Mouse (Mus musculus) testis, adult 2 months (tissue): ENCODE measurements around the gene Ncl. TPM values are rescaled to one million over a fixed set of nuclear protein-coding genes. Genes with fewer than 3 reads are reported as not detected.

Source experiments
- H3K27ac ChIP-seq: fragments of 200-500 bp; 2 replicates; pipeline ENCODE4 v1.5.1; 2012; ENCODE audit warnings: low read depth, low read length; ENCODE audit not compliant: control insufficient read depth, insufficient read depth
- H3K27me3 ChIP-seq: fragments of 200-500 bp; 2 replicates; pipeline ENCODE4 v1.6.1; 2012; ENCODE audit warnings: mild to moderate bottlenecking, low read length, moderate library complexity; ENCODE audit not compliant: control insufficient read depth, insufficient read depth
- H3K36me3 ChIP-seq: fragments of 200-500 bp; 2 replicates; pipeline ENCODE4 v1.6.1; 2012; ENCODE audit warnings: mild to moderate bottlenecking, low read length; ENCODE audit not compliant: control insufficient read depth, insufficient read depth
- H3K4me1 ChIP-seq: fragments of 200-500 bp; 2 replicates; pipeline ENCODE4 v1.6.1; 2012; ENCODE audit warnings: low read length; ENCODE audit not compliant: control insufficient read depth, insufficient read depth
- H3K4me3 ChIP-seq: fragments of 200-500 bp; 2 replicates; pipeline ENCODE4 v1.5.1; 2012; ENCODE audit warnings: low read depth, mild to moderate bottlenecking, low read length, moderate library complexity, mixed read lengths; ENCODE audit not compliant: control insufficient read depth
- CTCF ChIP-seq: fragments of 200-500 bp; IDR thresholded peaks from 2 replicates; pipeline ENCODE4 v1.5.1; 2012; ENCODE audit warnings: low read depth, mild to moderate bottlenecking, inconsistent platforms, low read length, moderate library complexity; ENCODE audit not compliant: control insufficient read depth, insufficient read depth, insufficient replicate concordance
- POLR2A ChIP-seq: fragments of 200-500 bp; IDR thresholded peaks from 2 replicates; pipeline ENCODE4 v1.6.1; 2012; ENCODE audit warnings: low read depth, mild to moderate bottlenecking, inconsistent platforms, low read length, moderate library complexity; ENCODE audit not compliant: control insufficient read depth
- polyA plus RNA-seq: library from polyadenylated mRNA; depleted of rRNA; stranded (reverse); fragments of >200 nt; gene quantifications from 2 replicates; pipeline ENCODE4 v1.2.3, GENCODE M21; 2012

The Ncl gene
- polyA plus RNA-seq, 1 experiment = 5.7 TPM

- H3K4me3 ChIP-seq = no peak overlapping the region
- TF ChIP-seq CTCF (no peak), POLR2A (no peak)
- no peak overlapping the region for H3K27ac ChIP-seq
- no peaks in the 10 kb centered on the region for H3K36me3 ChIP-seq
- peaks cover 4% of the 10 kb centered on the region for H3K4me1 ChIP-seq
- H3K27me3 ChIP-seq = no peaks in the 10 kb centered on the region
Observed at GRCm38 (mm10) chr1:86311467-86312005, 47.7 kb downstream of the Ncl start.

GRCm38 (mm10) chr1:86310536-86311310, 48.5 kb downstream of the Ncl start:
- Histone ChIP-seq H3K4me3 (no peak overlapping the region), H3K27me3 (no peaks in the 10 kb centered on the region), H3K27ac (no peak overlapping the region), H3K4me1 (peaks cover 4% of the 10 kb centered on the region), H3K36me3 (no peaks in the 10 kb centered on the region)
- TF ChIP-seq CTCF = no peak
- no peak for TF ChIP-seq POLR2A

GRCm38 (mm10) chr1:86309270-86309833, 49.8 kb downstream of the Ncl start:
- no peak overlapping the region for H3K27ac ChIP-seq

GRCm38 (mm10) chr1:86307871-86308641, 51.1 kb downstream of the Ncl start:
- no peaks in the 10 kb centered on the region; the same call in 1 of the 2 replicates for H3K27me3 ChIP-seq
- H3K27ac ChIP-seq = no peak overlapping the region
- no peaks in the 10 kb centered on the region for H3K36me3 ChIP-seq
- H3K4me1 ChIP-seq = peaks cover 9% of the 10 kb centered on the region
- TF ChIP-seq CTCF = no peak
- TF ChIP-seq POLR2A = no peak
- no peak overlapping the region for H3K4me3 ChIP-seq

More at GRCm38 (mm10) chr1:86309270-86309833, 49.8 kb downstream of the Ncl start:
- TF ChIP-seq CTCF (no peak), POLR2A (no peak)
- Histone ChIP-seq H3K27me3 (no peaks in the 10 kb centered on the region), H3K4me1 (peaks cover 4% of the 10 kb centered on the region), H3K4me3 (no peak overlapping the region), H3K36me3 (no peaks in the 10 kb centered on the region)

GRCm38 (mm10) chr1:86307177-86307762, 51.9 kb downstream of the Ncl start:
- Histone ChIP-seq H3K27ac (no peak overlapping the region), H3K27me3 (no peaks in the 10 kb centered on the region; the same call in 1 of the 2 replicates), H3K36me3 (no peaks in the 10 kb centered on the region), H3K4me1 (peaks cover 13% of the 10 kb centered on the region), H3K4me3 (no peak overlapping the region)
- no peak for TF ChIP-seq POLR2A
- TF ChIP-seq CTCF = no peak

- Histone ChIP-seq H3K27ac (no peak overlapping the region), H3K27me3 (no peaks in the 10 kb centered on the region; the same call in 1 of the 2 replicates), H3K36me3 (no peaks in the 10 kb centered on the region), H3K4me3 (no peak overlapping the region), H3K4me1 (peaks cover 13% of the 10 kb centered on the region)
- TF ChIP-seq POLR2A (no peak), CTCF (no peak)
Observed at GRCm38 (mm10) chr1:86306686-86307085, 52.5 kb downstream of the Ncl start.
